Mouse (Mus musculus): ENCODE data around the gene Dcxr.
"Not testable (repeated sequence)": the region's sequence is repeated elsewhere in the genome, so short reads cannot be mapped to it uniquely, and the experiment has no call there.

The Dcxr gene

DNA sequence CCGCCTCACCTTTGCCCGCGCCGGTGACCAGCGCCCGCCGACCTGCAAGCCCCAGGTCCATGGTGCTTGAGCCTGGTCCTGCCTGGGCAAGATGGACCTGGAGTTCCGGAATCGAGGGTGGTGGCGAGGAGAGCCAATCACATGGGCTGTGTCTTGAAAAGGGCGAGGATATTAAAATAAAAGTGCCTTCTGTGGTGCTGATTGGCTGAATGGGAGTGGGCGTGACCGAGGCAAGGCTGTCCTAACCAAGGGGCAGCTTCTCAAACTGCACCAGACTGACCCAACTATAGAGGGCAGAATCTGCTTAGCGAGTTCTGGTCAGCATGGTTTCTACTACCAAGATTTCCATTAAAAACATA is at the start of gene Dcxr:
Gene Dcxr, minus strand, starts transcription at position 113 of the 359 bp plus-strand sequence.
- peak; percentile 86 for DNase-seq (ENCODE audit: extremely low read depth, insufficient read length, low spot score)

DNA sequence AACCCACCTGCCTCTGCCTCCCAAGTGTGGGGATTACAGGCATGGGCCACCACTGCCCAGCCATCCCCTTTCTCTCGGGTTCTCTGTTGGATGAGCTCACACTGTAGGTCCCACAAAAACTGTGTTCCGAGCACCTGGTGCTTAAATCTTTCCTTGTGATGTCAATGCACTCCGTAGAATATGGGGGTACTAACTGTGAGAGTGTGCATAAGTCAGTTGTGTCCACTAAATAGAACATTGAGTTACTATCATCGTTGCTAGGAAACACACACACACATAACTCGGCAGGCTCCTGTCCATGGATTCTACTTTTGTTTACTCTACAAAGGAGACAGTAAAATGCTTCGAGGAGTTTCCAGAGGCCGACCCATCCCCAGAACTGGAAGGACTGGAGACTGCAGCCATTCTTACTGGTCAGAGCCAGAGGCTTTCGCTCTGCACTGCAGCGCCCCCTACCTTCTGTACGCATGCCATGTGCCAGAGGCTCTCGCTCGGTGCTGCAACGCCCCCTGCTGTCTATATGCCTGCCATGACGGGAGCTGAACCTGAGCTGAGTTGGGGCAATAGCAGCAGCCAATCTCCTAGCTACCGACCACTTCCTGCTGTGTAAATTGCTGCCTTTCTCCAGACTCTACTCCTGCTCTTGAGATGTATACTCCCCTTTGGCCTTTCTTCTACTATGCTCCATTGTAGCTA is 48.8 kb upstream of the Dcxr start:
- DNase-seq (ENCODE audit: extremely low read depth, insufficient read length, low spot score) = peak; percentile 85

DNA sequence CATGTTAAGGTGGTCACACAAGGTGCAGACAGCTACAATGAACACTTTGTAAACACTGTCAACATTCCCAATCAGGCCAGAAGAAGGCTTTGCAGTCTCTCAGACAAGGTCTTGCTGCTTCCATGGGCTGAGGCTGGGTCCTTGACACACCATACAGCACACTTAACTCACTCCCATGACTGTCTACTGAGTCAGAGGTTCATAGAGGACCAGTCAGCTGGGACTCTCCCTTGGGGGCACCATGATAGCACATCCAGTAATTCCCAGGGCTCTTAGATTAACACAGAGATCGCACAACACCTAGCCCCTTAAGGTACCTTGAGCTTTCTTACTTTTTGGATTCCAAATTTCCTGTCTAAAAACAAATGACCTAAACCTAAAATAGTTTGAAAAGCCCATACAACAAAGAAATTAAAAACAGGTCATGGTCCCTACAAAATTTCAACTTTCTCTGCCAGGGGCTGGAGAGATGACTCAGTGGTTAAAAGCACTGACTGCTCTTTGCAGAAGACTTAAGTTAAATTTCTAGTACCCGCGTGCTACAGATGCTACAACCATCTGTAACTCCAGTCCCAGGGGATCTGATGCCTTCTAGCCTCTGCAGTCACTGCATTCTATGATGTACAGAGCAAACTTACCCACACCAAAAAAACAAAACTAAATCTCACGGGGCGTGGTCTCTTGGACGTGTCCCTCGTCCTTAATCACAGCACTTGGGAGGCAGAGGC is 46.5 kb upstream of the Dcxr start:
- DNase-seq (ENCODE audit: extremely low read depth, insufficient read length, low spot score) = no peak

DNA sequence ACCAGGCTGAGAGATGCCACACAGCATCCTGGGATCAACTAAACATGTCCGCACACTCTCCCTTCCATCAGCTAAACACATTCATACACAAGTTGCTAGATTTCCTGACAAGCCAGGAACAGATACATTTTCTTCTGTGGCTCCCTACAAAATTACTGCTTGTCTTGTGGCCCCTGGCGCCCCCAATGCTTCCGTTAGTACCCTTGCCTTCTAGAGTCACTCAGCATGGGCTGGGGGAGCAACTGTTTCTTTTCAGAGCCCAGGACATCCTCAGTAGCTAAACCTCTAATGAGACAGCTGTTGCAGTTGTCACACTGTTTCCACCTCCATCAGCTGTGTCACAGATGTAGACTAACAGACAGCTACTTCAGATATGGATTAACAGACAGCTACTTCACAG is 45.7 kb upstream of the Dcxr start:
- DNase-seq (ENCODE audit: extremely low read depth, insufficient read length, low spot score) = no peak

DNA sequence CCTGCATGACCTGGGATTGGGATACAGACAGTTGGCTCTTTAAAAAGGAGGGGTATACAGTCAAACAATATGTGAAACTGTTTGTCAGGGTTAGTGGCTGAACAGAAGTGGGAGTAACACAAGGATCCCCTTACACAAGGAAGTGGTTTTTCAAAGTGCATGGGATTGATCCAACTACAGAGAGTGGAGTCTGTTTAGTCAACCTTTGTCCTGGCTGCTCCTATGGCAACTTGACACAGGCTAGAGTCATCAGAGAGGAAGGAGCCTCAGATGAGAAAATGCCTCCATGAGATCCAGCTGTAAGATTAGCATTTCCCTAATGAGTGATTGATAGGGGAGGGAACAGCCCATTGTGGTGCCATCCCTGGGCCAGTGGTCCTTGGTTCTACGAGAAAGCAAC is 41.1 kb upstream of the Dcxr start:
- DNase-seq (ENCODE audit: extremely low read depth, insufficient read length, low spot score) = no peak

DNA sequence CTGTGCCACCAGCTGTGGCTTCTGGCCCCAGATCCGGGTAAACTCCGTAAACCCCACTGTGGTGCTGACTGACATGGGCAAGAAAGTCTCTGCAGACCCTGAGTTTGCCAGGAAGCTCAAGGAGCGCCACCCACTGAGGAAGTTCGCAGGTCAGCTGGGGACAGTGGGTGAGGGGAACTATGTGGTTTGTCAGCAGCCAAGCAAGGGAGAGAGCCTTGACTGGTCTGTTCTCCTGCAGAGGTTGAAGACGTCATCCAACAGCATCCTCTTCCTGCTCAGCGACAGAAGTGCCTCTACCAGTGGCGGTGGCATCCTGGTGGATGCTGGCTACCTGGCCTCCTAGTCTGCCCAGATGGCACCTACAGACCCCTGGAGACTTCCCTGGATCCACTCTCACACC is 39.9 kb upstream of the Dcxr start:
- DNase-seq (ENCODE audit: extremely low read depth, insufficient read length, low spot score) = not testable (repeated sequence)

DNA sequence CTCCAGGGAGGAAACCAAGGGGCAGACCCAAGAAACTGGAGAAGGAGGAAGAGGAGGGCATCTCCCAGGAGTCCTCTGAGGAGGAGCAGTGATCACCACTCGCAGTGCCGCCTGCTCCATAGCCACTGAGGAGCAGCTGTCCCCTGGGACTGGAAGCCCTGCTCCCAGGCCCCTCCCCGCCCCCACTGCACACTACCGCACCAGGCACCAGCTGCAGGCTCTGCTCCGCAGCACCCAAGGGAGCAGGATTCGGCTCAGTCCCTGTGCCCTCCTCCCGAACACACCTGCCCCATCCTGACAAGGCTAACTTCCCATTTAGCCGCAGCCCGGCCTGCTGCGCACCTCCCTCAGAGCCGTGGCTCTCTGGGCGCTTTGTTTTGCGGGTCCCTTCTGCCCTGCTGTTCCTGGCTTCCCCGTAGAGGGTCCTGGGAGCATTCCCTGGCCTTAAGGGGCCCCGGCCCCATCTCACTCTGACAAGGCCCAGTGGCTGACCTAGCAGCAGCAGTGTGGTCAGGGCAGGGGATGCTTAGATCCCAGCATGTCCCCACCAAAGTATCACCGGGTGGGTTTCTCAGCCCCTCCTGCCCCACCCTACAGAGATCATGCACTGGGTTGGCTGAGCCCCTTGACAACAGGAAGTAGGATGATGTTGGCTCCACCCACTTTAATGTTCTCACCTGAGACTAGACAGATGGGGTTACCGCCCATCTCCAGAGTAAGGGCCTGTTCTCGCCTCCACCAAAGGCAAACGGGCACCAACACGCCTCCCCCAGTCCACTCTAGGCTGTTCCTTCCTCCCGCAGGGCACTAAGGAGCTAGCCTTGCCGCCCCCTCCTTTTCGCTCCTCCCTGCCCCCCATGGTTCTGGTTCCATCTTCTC is 36.3 kb upstream of the Dcxr start:
- DNase-seq (ENCODE audit: extremely low read depth, insufficient read length, low spot score) = peak; percentile 38

DNA sequence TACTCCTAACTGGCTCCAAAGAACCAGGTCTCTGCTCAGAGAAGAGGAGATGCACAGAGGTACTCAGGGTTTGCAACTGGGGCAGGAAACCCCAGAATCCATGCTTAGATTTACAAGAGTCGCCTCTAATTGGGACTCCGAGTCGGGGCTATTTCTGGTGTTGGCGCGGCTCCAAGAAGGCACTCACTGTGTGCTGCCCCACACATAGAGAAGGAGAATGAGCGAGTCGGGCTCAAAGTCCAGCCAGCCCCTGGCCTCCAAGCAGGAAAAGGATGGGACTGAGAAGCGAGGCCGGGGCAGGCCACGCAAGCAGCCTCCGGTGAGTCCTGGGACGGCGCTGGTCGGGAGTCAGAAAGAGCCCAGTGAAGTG is 35.6 kb upstream of the Dcxr start, which contains the start of gene Hmga1b:
Gene Hmga1b, plus strand, starts transcription at position 123 of the 370 bp plus-strand sequence.
- not testable (repeated sequence) for DNase-seq (ENCODE audit: extremely low read depth, insufficient read length, low spot score)

DNA sequence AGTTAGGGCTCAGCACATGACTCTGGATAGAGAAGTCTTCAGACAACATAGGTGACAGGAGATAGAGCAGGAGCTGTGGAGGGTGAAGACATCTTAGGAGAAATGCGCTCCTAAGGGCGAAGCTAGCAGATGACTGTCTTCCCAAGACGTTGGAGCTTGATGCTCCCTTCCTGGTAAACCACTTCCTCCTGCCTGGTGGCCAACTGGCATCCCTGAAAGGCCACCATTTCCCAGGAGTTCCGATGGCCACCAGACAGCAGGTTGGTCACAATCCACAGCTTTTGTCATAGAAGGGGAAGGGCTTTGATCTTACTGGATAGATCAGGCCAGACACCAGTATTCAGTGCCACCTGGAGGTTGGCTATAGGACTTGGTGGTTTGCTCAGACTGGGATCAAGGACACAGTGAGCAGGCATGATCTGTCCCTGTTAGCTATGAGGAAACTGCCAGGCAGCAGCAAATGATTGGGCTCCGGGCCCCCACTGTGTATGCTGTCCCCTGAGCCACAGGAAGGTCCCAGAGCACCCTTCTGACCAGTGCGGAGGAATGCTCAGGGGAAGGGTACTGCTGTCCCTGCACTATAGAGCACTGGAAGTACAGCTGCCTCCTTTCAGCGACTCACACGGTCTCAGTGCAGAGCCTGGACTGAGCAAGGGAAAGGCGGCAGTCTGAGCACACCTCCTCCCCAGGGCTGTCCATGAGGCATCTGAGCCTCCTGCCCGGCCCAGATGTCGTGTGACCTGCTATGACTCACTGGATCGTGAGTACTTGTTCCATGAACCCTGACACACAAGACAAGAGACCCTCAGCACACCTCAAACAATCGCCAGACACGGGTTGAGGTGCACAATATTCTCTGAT is 35.0 kb upstream of the Dcxr start:
- DNase-seq (ENCODE audit: extremely low read depth, insufficient read length, low spot score) = peak; percentile 69

DNA sequence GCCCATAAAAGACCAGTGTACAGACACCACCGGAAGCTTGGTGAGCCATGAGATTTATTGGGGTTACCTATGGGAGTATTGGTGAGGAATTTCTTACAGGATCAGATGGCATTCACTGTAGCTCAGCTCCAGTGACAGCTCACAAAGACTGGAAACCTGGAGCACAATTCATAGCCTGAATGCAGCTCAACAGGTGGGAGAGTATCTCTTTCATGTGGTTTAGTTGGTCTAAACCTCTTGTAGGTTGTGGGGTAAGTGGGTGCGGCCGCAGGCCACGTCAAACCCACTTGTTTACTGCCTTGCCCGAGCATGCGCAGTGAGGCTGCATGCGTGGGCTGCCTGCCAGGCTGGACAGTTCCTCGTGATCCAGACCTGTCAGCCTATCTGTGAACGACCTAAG is 33.2 kb upstream of the Dcxr start:
- DNase-seq (ENCODE audit: extremely low read depth, insufficient read length, low spot score) = no peak

DNA sequence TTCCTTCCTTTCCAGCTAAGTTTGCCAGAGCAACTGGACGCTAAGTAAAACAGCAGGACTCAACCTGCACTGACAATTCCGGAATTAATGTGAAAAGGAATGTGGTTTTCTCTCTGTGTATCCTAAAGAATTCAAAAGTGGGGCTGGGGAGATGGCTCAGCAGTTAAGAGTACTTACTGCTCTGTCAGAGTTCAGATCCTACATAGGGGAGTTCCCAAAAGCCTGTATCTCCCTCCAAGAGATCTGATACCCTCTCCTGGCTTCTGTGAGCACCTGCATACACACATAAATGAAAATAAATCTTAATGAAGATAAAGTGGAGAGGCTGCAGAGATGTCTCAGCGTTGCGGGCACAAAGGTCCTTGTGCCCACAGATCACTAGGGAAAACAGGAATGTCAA is 24.5 kb upstream of the Dcxr start:
- DNase-seq (ENCODE audit: extremely low read depth, insufficient read length, low spot score) = no peak

DNA sequence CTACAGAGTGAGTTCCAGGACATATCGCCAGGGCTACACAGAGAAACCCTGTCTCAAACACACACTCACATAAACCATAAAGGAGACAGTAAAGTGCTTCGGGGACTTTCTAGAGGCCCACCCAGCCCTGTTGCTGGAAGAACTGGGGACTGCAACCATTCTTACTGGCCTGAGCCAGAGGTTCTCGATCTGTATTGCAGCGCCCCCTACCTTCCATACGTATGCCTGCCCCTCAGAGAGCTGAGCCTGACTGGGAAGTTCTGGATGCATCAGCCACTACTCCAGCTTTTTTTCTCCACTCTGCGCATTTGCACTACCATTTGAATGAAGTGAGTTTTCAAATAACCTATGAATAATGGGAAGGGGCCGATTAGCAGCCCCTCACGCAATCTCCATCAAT is 22.3 kb upstream of the Dcxr start:
- DNase-seq (ENCODE audit: extremely low read depth, insufficient read length, low spot score) = no peak

DNA sequence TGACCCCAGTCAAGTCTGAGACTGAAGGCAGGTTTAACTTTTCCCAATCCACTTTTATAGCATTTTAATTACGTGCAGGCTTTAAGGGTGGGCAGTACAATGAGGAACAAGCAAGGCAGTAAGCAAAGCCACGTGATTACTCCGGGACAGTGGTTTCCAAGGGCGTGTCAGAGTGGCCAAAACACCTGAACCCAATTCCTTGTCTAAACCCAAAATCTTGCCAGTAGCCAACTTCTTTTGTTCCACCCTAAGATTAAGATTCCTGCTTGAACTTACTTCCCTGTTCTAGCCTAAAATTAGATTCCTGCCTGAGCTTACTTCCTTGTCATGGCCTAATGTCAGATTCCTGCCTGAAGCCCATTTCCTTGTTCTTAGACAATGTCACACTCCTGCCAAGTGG is 20.9 kb upstream of the Dcxr start:
- DNase-seq (ENCODE audit: extremely low read depth, insufficient read length, low spot score) = no peak

DNA sequence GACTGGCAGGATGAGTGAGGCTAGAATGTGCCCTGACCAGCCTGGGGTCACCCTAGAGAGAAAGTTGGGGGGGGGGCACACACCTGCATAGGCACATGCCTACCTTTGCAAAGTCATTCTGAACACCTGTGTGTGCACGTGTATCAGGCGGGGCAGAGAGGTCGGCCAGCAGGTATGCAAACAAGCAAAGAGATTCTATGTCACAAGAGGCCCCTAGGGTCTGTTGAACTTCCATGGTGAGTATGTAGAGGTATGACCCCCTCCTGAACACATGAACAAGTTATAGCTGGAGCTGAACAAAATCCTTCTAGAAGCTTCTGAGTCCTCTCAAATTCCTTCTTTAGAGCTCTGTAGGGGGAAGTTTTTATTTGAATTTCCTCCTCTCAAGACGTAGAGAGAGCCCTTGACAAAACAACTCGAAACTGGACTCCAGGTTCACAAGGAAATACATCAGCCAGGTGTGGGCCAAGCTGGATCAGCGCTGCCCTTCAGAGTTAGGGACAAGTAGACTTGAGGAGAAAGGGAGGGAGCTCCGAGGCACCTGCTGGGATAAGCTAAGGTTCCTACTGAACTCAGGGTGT is 17.1 kb upstream of the Dcxr start:
- no peak for DNase-seq (ENCODE audit: extremely low read depth, insufficient read length, low spot score)

DNA sequence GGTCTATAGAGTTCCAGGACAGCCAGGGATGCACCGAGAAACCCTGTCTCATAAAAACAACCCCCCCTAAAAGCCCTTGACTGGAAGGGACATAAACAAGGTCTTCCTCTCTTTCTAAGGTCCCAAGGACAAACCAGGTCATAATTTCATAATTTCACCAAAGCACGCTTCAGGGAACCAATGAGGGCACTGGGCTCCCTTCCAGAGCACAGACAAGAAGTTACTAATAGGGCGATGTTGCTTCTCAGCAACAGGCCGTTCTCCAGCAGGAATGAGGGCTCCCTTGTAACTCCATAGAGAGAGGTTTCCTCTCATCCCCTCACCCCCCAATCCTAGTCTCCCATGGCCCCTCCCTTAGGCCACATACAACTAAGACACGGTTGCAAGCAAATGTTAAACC is 13.9 kb upstream of the Dcxr start:
- no peak for DNase-seq (ENCODE audit: extremely low read depth, insufficient read length, low spot score)

DNA sequence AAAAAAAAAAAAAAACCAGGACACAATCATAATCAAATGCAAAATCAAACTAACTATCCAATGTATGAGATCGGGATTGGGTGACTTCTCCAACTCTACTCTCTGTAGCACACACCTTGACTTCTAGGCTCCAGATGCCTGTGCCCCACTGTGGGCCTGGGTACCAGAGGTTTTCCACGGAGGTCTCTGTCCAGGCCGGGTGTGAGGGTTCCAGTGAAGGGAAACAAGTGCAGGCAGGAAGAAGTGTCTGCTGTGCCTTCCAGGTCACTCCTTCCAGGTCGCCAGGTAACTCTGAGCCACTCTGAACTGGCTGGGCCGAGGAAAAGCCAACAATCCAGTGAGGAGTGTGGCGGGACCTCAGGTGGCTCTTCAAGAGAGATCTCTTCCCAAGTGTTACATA is 9.3 kb upstream of the Dcxr start:
- DNase-seq (ENCODE audit: extremely low read depth, insufficient read length, low spot score) = no peak

DNA sequence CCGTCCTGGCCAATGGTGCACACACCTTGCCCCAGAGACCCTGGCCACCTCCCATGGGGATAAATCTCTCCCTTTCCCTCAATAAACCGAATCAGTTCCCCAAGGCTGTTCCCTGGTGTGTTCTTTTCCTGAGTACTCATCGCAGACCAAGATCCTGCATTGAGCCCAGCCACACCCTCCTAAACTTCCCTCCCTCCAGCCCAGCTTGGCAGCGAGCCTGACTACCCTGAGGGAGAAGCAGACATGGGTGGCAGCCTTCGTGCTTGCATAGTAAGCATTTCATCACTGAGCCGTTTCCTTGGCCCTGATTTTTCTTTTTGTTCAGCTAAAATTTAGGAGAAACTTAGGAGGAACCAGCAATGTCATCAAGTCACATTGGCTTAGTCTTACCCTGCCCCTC is 6.4 kb upstream of the Dcxr start:
- DNase-seq (ENCODE audit: extremely low read depth, insufficient read length, low spot score) = peak; percentile 75

DNA sequence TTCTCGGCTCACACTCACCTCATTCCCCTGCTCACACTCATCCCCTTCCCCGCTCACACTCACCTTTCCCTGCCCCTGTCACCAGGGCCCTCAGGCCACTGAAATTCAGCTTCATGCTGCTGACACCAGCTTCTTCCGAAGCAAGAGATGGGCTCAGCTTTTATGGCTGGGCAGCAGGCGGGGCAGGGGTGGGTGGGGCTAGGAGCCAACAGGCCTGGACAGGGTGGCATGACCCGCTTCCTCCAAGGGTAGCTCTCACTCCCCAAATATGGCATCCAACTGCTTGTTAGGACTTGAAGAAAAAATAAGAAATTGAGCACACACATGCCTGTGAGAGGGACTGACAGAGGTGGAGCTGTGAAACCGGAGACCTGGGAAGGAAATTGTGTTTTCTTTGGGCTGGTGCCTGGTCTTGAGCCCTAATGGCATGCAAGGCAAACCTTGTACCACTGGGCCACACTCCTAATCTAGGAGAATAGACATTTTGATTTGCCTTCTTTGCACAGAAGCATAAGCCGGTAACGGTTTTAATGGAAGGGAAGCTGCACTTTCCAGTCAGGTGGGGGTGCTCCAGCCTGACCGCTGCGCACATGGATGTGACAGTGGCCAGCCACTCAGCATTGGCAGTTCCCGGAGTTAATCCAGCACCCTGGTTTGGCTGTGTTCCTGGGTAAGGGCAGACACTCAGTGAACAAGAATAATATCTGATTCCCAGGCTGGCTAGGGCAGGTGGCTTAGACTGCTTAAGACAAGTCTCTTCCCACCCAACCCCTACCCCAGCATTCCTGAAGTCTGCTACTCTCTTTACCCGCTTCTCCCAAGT is 5.0 kb upstream of the Dcxr start, which contains the start of gene Cbr2:
Gene Cbr2, minus strand, starts transcription at position 257 of the 823 bp plus-strand sequence.
- peak; percentile 85 for DNase-seq (ENCODE audit: extremely low read depth, insufficient read length, low spot score)

DNA sequence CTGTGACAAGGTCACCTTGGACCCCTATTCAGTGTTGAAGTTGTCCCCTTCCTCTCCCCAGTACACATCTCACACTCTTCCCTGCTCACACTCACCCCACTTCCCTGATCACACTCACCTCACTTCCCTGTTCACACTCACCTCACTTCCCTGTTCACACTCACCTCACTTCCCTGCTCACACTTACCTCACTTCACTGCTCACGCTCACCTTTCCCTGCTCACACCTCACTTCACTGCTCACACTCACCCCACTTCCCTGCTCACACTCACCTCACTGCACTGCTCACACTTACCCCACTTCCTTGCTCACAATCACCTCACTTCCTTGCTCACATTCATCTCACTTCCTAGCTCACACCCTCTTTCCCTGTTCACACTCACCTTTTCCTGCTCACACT is 4.3 kb upstream of the Dcxr start:
- DNase-seq (ENCODE audit: extremely low read depth, insufficient read length, low spot score) = no peak

Measured in 3134 (cell line).